Mouse (Mus musculus) forebrain, embryonic 16.5 days (tissue): Measurements from ENCODE around the gene Uqcc3. TPM values are rescaled to one million over a fixed set of nuclear protein-coding genes. Genes with fewer than 3 reads are reported as not detected.
A peak's percentile ranks its signal among the peaks of the same experiment; 100 is the strongest.
"Not testable (repeated sequence)": the region's sequence is repeated elsewhere in the genome, so short reads cannot be mapped to it uniquely, and the experiment has no call there.

Source experiments
- ATAC-seq: fragments of 200-750 bp; cut with Nextera tagmentation; 2 replicates; pipeline ENCODE4 v1.8.0; 2017; ENCODE audit warnings: mild to moderate bottlenecking, moderate library complexity
- H3K27ac ChIP-seq: fragments of 300-500 bp; sonication (generic); 2 replicates; pipeline ENCODE4 v1.5.1; 2014; ENCODE audit warnings: low read length, control low read depth
- H3K27me3 ChIP-seq: fragments of 300-500 bp; sonication (generic); replicated peaks from 2 replicates; pipeline ENCODE4 v1.6.1; 2014; ENCODE audit warnings: low read length; ENCODE audit not compliant: control insufficient read depth, insufficient read depth
- H3K36me3 ChIP-seq: fragments of 300-500 bp; sonication (generic); 2 replicates; pipeline ENCODE4 v1.6.1; 2014; ENCODE audit not compliant: control insufficient read depth, insufficient read depth
- H3K4me1 ChIP-seq: fragments of 300-500 bp; sonication (generic); replicated peaks from 2 replicates; pipeline ENCODE4 v1.6.1; 2014; ENCODE audit warnings: low read length; ENCODE audit not compliant: control insufficient read depth, insufficient read depth
- H3K4me2 ChIP-seq: fragments of 300-500 bp; sonication (generic); 2 replicates; pipeline ENCODE4 v1.6.1; 2014; ENCODE audit warnings: mild to moderate bottlenecking, low read length, control low read depth
- H3K4me3 ChIP-seq: fragments of 300-500 bp; sonication (generic); replicated peaks from 2 replicates; pipeline ENCODE4 v1.5.1; 2014; ENCODE audit warnings: mild to moderate bottlenecking, low read length, control low read depth
- H3K9ac ChIP-seq: fragments of 300-500 bp; sonication (generic); replicated peaks from 2 replicates; pipeline ENCODE4 v1.6.1; 2014; ENCODE audit warnings: low read depth, low read length, control low read depth
- H3K9me3 ChIP-seq: fragments of 300-500 bp; sonication (generic); 2 replicates; pipeline ENCODE4 v1.6.1; 2016; ENCODE audit warnings: low read length; ENCODE audit not compliant: control insufficient read depth
- WGBS: fragments of 180-500 bp; shearing (Covaris S2); extraction: QIAGEN DNeasy Blood & Tissue Kit; methylation state at CpG from one replicate; pipeline ENCODE4 v1.1.7; 2014; 5-methylcytosine and 5-hydroxymethylcytosine counted together
- polyA plus RNA-seq: library from polyadenylated mRNA; unstranded; fragments of >200 nt; fragmentation: Nextera tagmentation; extraction: Ambion mirVana; gene quantifications from 2 replicates; pipeline ENCODE4 v1.2.1, GENCODE M21; 2015

Gene Uqcc3
- polyA plus RNA-seq, 1 experiment from 2014 or later = 53.5 TPM

DNA sequence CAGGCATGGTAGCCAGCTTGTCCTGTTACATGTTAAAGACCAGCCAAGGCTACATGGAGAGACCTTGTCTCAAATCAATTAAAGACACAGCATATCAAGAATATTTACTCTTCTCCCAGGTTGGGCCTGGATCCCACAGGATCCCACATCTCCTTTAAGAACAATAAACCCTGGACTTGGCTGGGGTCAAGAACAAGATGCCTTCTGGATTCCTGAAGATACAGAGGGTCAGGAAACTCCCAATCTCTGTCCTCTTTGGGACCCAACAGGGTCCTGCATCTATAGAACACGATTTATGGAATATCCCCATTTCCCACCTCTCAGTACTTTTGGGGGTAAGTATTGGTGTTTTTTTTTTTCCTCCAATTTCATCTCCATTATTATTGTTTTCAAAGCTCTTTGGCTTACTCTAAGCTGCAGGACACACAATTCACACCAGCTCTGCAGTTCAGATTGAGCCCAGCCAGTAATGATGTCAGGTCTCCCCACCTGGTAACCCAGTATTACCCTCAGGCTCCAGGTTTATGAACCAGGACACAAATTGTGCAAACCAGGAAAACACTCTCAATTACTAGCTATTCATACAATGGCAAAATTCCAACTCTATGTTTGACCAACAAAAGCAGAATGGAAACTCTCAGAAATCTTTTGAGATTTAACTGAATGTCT is 6.3 kb upstream of the Uqcc3 start:
- Histone ChIP-seq H3K27me3 (no peaks in the 10 kb centered on the region), H3K9ac (no peak overlapping the region), H3K36me3 (no peaks in the 10 kb centered on the region), H3K4me1 (peaks cover 13% of the 10 kb centered on the region), H3K27ac (no peak overlapping the region), H3K9me3 (no peaks in the 10 kb centered on the region), H3K4me2 (no peak overlapping the region), H3K4me3 (no peak overlapping the region)
- WGBS = 65% methylated on average over 1 of the region's 1 CpGs
- no peak for ATAC-seq

GRCm38 (mm10) chr19:8883616-8884015 is 2.9 kb upstream of the Uqcc3 start, which contains the start of the genes Lbhd1 and Gm49403:
Gene Lbhd1, plus strand, starts transcription at chr19:8883732.
Gene Gm49403, plus strand, starts transcription at chr19:8883930.
- ATAC-seq = no peak
- Histone ChIP-seq H3K4me3 (no peak within 1 kb of the TSS), H3K4me1 (peaks cover 15% of the 10 kb centered on the region), H3K9ac (no peak within 1 kb of the TSS), H3K36me3 (no peaks in the 10 kb centered on the region), H3K4me2 (no peak within 1 kb of the TSS), H3K27me3 (no peaks in the 10 kb centered on the region), H3K27ac (no peak within 1 kb of the TSS), H3K9me3 (no peaks in the 10 kb centered on the region)
- 61% methylated on average over 3 of the region's 3 CpGs for WGBS

GRCm38 (mm10) chr19:8881034-8881392 is 290 bp upstream of the Uqcc3 start:
- peaks cover 9% of the 10 kb centered on the region for H3K4me1 ChIP-seq
- H3K27ac ChIP-seq = 0 out of 2 replicates have a peak overlapping the region, but pooled peaks have one; percentile 28
- no peaks in the 10 kb centered on the region for H3K9me3 ChIP-seq
- H3K36me3 ChIP-seq = peaks cover 9% of the 10 kb centered on the region
- no peak; the same call in 1 of the 2 replicates for ATAC-seq
- no peaks in the 10 kb centered on the region for H3K27me3 ChIP-seq
- peak overlapping the region; percentile 80 for H3K9ac ChIP-seq
- H3K4me3 ChIP-seq = peak overlapping the region; percentile 54
- H3K4me2 ChIP-seq = peak overlapping the region; percentile 87
- WGBS = 15% methylated on average over 3 of the region's 3 CpGs

- H3K9ac ChIP-seq = no peak overlapping the region
- peaks cover 18% of the 10 kb centered on the region for H3K4me1 ChIP-seq
- no peak overlapping the region for H3K4me2 ChIP-seq
- H3K27me3 ChIP-seq = no peaks in the 10 kb centered on the region
- no peak overlapping the region for H3K4me3 ChIP-seq
- H3K27ac ChIP-seq = no peak overlapping the region
- no peaks in the 10 kb centered on the region for H3K9me3 ChIP-seq
- ATAC-seq = no peak
- 93% methylated on average over 7 of the region's 7 CpGs for WGBS
- peaks cover 22% of the 10 kb centered on the region for H3K36me3 ChIP-seq
Measured at GRCm38 (mm10) chr19:8875031-8875430, 5.7 kb downstream of the Uqcc3 start.

GRCm38 (mm10) chr19:8872266-8872840 is 8.4 kb downstream of the Uqcc3 start:
- Histone ChIP-seq H3K4me3 (peak overlapping the region; percentile 73), H3K4me1 (peaks cover 14% of the 10 kb centered on the region), H3K9me3 (no peaks in the 10 kb centered on the region), H3K4me2 (peak overlapping the region; percentile 93), H3K9ac (peak overlapping the region; percentile 74), H3K36me3 (peaks cover 19% of the 10 kb centered on the region; the same call in 1 of the 2 replicates), H3K27ac (no peak overlapping the region), H3K27me3 (no peaks in the 10 kb centered on the region)
- ATAC-seq = no peak
- 82% methylated on average over 10 of the region's 10 CpGs for WGBS

- H3K4me1 ChIP-seq = peaks cover 14% of the 10 kb centered on the region
- peaks cover 16% of the 10 kb centered on the region; the same call in 1 of the 2 replicates for H3K36me3 ChIP-seq
- H3K4me3 ChIP-seq = peak within 1 kb of the TSS; percentile 73
- no peaks in the 10 kb centered on the region for H3K27me3 ChIP-seq
- under 1% methylated on average over 53 of the region's 59 CpGs for WGBS
- H3K4me2 ChIP-seq = peak within 1 kb of the TSS; percentile 93
- H3K9me3 ChIP-seq = no peaks in the 10 kb centered on the region
- H3K27ac ChIP-seq = peak within 1 kb of the TSS; percentile 68
- ATAC-seq = peak; percentile 97
- peak within 1 kb of the TSS; percentile 74 for H3K9ac ChIP-seq
Measured at GRCm38 (mm10) chr19:8871267-8872186, 9.2 kb downstream of the Uqcc3 start, which contains the start of gene Ubxn1. Gene Ubxn1, plus strand, starts transcription at chr19:8871496.

GRCm38 (mm10) chr19:8870838-8871237 is 9.9 kb downstream of the Uqcc3 start:
- H3K4me3 ChIP-seq = peak overlapping the region; percentile 73
- ATAC-seq = peak; percentile 30
- 0 out of 2 replicates have a peak overlapping the region, but pooled peaks have one; percentile 41 for H3K27ac ChIP-seq
- no peaks in the 10 kb centered on the region for H3K27me3 ChIP-seq
- WGBS = 62% methylated on average over 9 of the region's 9 CpGs
- H3K36me3 ChIP-seq = peaks cover 13% of the 10 kb centered on the region; the same call in 1 of the 2 replicates
- peak overlapping the region; percentile 61 for H3K9ac ChIP-seq
- H3K4me1 ChIP-seq = peaks cover 14% of the 10 kb centered on the region
- H3K4me2 ChIP-seq = peak overlapping the region; percentile 58
- H3K9me3 ChIP-seq = no peaks in the 10 kb centered on the region

DNA sequence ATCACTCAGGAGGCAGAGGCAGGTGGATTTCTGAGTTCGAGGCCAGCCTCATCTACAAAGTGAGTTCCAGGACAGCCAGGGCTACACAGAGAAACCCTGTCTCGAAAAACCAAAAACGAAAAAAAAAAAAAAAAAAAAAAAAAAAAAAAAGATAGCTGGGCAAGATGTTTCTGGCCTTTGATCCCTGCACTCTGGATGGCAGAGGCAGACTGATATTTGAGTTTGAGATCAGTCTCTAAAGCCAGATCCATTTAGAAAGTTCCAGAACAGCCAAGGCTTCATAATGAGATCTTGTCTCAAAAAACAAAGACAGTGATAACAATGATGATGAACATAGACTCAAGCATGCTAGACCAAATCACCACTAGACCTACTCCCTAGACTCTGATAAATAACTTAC is 10.3 kb downstream of the Uqcc3 start:
- H3K27ac ChIP-seq, H3K9ac ChIP-seq, H3K27me3 ChIP-seq, H3K4me3 ChIP-seq, H3K4me2 ChIP-seq, ATAC-seq, H3K9me3 ChIP-seq: not testable (repeated sequence)
- 75% methylated on average over 3 of the region's 3 CpGs for WGBS
- Histone ChIP-seq H3K36me3 (peaks cover 12% of the 10 kb centered on the region; the same call in 1 of the 2 replicates), H3K4me1 (peaks cover 14% of the 10 kb centered on the region)

DNA sequence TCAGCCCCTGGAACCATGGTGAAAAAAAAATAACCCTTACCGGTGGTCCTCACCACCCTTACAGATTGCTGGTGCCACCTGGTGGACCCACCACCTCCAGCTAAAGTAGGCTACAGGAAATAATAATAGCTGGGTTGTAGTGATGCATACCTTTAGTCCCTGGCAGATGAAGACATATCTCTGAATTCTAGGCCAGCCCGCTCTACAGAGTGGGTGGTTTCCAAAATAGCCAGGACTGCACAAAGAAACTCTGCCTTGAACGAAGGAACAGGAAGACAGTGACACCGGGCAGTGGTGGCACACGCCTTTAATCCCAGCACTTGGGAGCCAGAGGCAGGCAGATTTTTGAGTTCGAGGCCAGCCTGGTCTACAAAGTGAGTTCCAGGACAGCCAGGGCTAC is 16.5 kb downstream of the Uqcc3 start:
- WGBS = 89% methylated on average over 6 of the region's 6 CpGs
- Histone ChIP-seq H3K36me3 (no peaks in the 10 kb centered on the region), H3K27ac (no peak overlapping the region), H3K4me2 (no peak overlapping the region), H3K27me3 (0 out of 2 replicates have a peak, but pooled peaks cover 2% of the 10 kb centered on the region), H3K4me1 (no peaks in the 10 kb centered on the region), H3K9ac (no peak overlapping the region), H3K4me3 (no peak overlapping the region), H3K9me3 (no peaks in the 10 kb centered on the region)
- ATAC-seq = no peak
